Mouse (Mus musculus) ES-CJ7 (cell line): Measurements from ENCODE around the gene Hist1h2bf.
"Not testable (repeated sequence)": the region's sequence is repeated elsewhere in the genome, so short reads cannot be mapped to it uniquely, and the experiment has no call there.

Experiments
- DNase-seq: peaks from one replicate; pipeline ENCODE4 v3.0.0; 2011; ENCODE audit warnings: low read depth, low spot score

The Hist1h2bf gene

DNA sequence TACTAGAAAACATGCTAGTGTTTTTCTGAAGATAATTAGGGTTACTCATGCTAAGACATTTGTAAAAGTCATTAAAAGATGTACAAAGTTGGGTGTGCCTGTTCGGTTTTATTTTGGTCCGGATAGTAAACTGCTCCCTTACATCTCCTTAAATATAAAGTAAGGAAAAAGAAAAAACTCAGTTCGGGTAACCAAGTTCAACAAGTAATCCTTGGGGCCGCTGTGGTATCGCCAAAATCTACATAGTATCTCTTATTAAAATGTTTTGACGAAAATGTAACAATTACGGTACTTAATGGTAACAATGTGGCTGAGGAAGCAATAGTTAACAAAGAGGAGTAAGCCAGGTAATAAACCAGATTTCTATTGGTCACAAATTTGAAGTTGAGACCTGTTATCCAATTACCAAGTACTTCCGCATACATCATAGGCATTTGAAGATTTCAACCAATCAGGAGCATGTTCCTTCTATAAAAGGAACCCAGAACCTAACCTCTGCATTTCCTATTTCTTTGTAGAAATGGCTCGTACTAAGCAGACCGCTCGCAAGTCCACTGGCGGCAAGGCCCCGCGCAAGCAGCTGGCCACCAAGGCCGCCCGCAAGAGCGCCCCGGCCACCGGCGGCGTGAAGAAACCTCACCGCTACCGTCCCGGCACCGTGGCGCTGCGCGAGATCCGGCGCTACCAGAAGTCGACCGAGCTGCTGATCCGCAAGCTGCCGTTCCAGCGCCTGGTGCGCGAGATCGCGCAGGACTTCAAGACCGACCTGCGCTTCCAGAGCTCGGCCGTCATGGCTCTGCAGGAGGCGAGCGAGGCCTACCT, 29.8 kb downstream of the Hist1h2bf start, which contains the start of gene Hist1h3f:
Hist1h3f (plus strand) TSS at position 88 of the 822 bp plus-strand sequence.
- peak; percentile 97 for DNase-seq

DNA sequence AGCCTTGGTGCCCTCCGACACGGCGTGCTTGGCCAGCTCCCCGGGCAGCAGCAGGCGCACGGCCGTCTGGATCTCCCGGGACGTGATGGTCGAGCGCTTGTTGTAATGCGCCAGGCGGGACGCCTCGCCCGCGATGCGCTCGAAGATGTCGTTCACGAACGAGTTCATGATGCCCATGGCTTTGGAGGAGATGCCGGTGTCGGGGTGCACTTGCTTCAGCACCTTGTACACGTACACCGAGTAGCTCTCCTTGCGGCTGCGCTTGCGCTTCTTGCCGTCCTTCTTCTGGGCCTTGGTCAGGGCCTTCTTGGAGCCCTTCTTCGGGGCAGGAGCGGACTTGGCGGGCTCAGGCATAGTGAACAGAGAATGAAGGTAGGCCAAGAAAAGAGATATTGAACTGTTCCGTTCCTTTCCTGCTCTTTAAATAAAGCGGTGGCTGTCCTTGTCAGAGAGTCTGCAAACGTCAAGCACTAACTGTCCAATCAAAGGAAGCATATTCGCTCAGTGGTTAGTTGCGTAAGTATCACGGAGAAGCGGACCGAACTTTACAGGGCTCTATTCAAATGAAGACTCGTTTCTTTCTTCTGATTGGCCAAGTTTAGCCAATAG, 30.9 kb downstream of the Hist1h2bf start, which contains the start of gene Hist1h2bh:
Hist1h2bh (minus strand) TSS at position 394 of the 609 bp plus-strand sequence.
- DNase-seq = peak; percentile 99

DNA sequence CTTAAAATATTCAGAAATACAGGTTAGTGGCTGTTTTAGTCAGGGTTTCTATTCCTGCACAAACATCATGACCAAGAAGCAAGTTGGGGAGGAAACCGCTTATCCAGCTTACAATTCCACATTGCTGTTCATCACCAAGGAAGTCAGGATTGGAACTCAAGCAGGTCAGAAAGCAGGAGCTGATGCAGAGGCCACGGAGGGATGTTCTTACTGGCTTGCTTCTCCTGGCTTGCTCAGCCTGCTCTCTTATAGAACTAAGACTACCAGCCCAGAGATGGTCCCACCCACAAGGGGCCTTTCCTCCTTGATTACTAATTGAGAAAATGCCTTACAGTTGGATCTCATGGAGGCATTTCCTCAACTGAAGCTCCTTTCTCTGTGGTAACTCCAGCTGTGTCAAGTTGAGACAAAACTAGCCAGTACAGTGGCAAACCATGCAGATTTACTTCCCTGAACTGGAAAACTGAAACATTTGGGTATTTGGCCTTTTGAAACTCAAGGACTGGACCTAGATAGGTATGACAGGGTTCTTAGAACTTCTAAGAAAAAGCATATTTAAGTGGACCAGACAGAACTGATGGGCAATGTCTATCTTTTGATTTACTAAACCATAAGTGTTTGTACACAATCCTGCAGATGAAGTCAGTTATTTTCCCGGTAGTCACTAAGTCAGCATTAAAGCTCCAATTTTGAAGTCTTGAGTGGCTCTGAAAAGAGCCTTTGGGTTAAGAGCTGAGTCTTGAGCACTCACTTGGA, 31.6 kb downstream of the Hist1h2bf start:
- DNase-seq = peak; percentile 61

DNA sequence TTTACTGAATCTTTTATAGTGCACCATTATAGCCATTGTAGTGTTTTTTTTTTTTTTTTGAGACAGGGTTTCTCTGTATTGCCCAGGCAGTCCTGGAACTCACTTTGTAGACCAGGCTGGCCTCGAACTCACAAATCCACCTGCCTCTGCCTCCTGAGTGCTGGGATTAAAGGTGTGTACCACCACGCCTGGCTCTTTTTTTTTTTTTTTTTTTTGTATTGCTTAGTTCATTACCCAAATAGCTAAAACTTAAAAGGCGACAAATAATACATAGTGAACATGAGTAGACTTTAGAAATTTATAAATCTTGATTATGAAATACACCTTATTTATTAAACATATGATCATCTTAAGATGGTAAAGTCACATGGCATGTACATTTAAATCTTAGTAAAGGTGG, 32.5 kb downstream of the Hist1h2bf start:
- no peak for DNase-seq

DNA sequence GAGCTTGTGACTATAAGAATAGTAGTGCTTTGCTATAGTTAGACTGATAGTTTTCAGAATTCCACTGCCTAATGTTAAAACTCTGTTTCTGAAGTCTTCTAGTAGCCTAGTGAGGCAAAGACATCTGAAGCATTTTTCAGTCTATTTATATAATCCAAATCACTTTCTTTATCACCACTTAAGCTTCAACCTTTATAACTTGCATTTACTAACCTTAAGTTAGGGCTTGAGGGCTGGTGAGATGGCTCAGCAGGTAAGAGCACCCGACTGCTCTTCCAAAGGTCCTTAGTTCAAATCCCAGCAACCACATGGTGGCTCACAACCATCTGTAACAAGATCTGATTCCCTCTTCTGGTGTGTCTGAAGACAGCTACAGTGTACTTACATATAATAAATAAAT, 34.2 kb downstream of the Hist1h2bf start:
- not testable (repeated sequence) for DNase-seq

GRCm38 (mm10) chr13:23538249-23538648, 35.7 kb downstream of the Hist1h2bf start:
- DNase-seq = peak; percentile 11

- DNase-seq = peak; percentile 17
Measured at GRCm38 (mm10) chr13:23537006-23537710, 36.8 kb downstream of the Hist1h2bf start.

DNA sequence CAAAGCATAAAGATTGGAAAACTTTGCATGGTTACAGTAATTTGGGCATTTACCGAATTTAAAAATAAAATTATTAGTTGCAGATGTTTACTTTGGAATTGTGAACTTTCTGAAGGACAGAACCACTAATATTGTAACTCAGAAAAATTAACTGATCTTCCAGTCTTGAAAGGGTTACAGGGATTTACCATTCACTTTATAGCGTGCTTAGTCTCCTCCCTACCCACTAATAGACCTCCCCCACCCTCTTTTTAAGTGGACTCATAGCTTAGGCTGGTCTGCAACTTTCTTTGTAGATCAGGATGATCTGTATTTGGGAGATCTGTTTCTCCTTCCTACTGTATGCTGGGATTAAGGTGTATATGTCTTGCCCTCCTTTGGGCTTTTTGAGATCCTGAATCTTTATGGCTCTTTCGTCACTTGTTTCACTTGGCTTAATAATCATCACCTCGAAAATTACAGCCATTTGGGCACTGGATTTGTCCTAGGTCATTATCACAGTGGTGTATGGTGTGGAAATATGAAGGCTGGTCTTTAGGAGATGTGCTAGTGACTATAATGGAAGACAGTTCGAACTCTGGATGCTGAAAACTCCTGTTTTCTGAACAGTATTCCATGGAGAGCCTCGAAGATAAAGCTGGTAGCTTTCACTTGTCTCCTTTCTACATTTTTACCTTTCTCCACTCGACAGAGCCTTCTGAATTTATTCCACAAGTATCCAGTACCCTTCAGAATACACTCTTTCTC, 37.7 kb downstream of the Hist1h2bf start:
- peak; percentile 73 for DNase-seq

- DNase-seq = peak; percentile 100
Measured at GRCm38 (mm10) chr13:23535137-23536075, 38.6 kb downstream of the Hist1h2bf start, which contains the start of gene Hist1h3g. Gene Hist1h3g, plus strand, starts transcription at chr13:23535422.

- peak; percentile 83 for DNase-seq
Measured at GRCm38 (mm10) chr13:23534368-23535131, 39.4 kb downstream of the Hist1h2bf start.

GRCm38 (mm10) chr13:23533560-23534367, 40.2 kb downstream of the Hist1h2bf start, which contains the start of gene Hist1h2af:
Gene Hist1h2af, plus strand, starts transcription at chr13:23533906.
- DNase-seq = peak; percentile 95

GRCm38 (mm10) chr13:23532262-23533075, 41.5 kb downstream of the Hist1h2bf start:
- peak; percentile 56 for DNase-seq

- peak; percentile 98 for DNase-seq
Measured at GRCm38 (mm10) chr13:23530901-23531875, 42.8 kb downstream of the Hist1h2bf start, which contains the start of gene Hist1h4h. Gene Hist1h4h, plus strand, starts transcription at chr13:23531050.

DNA sequence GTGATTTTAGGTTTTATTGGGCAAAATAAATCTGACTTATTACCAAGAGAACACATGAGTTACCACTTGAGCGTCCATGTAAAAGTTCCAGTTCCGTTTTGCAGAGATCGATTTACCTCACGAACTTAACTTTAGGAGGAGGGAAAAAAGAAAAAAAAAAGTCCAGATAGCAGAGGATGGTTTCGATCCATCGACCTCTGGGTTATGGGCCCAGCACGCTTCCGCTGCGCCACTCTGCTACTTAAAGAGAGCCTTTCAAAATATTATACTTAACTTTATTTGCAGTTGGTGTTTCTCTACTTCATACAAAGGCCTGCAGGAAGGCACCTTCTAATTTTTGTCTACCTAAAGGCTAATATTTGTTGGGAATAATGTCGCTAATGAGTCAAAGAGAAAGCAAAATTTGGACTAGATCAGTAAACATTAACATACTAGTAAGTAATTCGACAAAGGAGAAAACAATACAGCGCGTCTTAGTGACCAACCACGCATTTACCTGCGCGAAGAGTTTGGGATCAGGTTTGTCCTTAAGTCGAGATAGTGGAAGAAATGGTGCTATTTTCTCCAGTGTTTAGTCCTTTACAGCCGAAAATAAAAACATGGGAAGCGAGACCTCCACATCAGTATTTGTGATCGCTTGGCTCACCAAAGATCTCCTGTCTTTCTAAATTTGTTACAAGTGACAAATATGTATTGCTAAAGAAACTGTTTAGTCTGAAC, 43.7 kb downstream of the Hist1h2bf start:
- DNase-seq = peak; percentile 69
